Mouse (Mus musculus): ENCODE data around the gene Gabpa.

DNA sequence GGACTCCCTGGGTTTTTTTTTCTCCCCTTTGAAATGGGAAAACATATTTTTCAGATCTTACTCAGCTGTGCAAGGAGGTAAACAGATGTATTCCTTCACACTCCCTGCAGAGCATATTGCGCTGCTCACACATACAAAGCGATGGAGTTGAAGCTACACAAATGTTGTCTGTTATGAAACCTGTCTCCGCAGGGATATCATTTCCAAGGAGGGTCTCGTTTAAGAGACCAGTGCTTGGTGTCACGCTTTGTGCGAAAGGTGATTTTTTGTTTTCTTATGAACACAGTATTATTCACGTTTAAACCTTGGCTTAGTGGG lies 41.0 kb downstream of the Gabpa start:
- no peak for TF ChIP-seq POLR2A (IDR thresholded peaks at IDR 0.05; ENCODE audit: insufficient read depth, low read depth, low read length)
- TF ChIP-seq CTCF (IDR thresholded peaks at IDR 0.05): no peak
